Mouse (Mus musculus): ENCODE data around the gene Sec14l3.

DNA sequence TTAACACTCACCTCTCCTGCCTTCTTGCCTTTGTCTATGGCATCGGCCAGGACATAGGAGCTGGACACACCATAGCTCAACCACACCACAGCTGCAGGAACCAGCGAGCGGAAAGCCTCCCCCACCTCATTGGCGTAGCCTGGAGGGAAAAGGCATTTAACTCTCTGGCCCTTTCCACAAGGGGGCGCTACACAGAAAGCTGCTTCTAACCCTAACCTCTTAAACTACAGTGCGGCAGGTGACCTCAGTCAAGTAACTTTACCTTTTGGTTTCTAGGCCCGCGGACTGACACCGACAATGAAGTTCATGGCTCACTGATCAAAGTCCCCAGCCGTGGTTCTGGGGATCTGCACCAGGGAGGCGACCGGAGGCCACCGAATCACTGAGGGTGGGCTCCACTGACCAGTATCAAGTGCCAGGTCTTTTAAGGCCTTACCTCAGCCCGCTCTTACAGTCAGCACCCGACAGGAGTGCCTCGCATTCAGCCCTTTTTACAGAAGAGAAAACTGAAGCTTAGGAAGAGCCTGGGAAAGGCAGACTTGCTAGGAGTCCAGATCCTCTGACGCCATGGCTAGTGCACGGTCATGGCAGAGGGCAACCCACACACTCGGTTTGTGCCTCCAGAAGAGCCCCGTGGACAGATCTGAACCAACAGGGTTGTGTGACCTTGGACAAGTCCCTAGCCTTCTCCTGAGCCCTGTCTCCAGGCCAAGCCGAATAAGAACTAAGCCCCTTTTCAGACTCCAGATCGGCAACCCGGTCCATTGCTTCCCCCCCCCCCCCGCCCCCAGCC lies 29.9 kb downstream of the Sec14l3 start:
- TF ChIP-seq TAL1 (IDR thresholded peaks at IDR 0.05; ENCODE audit: low read length) (no peak), ETS1 (IDR thresholded peaks at IDR 0.05; ENCODE audit: low read depth, low read length) (peak; percentile 2), GABPA (IDR thresholded peaks at IDR 0.05; ENCODE audit: low read depth, low read length) (no peak)
